Mouse (Mus musculus) MEL (cell line): Measurements from ENCODE around the gene Krt88. TPM values are rescaled to one million over a fixed set of nuclear protein-coding genes. Genes with fewer than 3 reads are reported as not detected.

ENCODE experiments used
- DNase-seq: peaks from one replicate; pipeline ENCODE4 v3.0.0; 2011; ENCODE audit warnings: low read depth, low spot score
- H3K27ac ChIP-seq: 2 replicates; pipeline ENCODE4 v1.5.1; 2012; ENCODE audit warnings: low read depth, mild to moderate bottlenecking, control low read depth, low read length, moderate library complexity; ENCODE audit not compliant: control insufficient read depth
- H3K27me3 ChIP-seq, 2 experiments: fragments of 150-350 bp in 1 of 2; sonication (generic) in 1 of 2; 2 replicates each; pipeline ENCODE4 v1.6.1; 2012; ENCODE audit warnings: low read length in 2 of 2, mild to moderate bottlenecking in 2 of 2, improper control_type of control experiment in 1 of 2, moderate library complexity in 1 of 2; ENCODE audit not compliant: insufficient read depth in 2 of 2, control insufficient read depth in 1 of 2
- H3K36me3 ChIP-seq, 2 experiments: 2 replicates each; pipeline ENCODE4 v1.6.1; 2012 to 2014; ENCODE audit warnings: low read length in 2 of 2, improper control_type of control experiment in 1 of 2, inconsistent platforms in 1 of 2, mild to moderate bottlenecking in 1 of 2; ENCODE audit not compliant: insufficient read depth in 2 of 2, control insufficient read depth in 1 of 2
- H3K4me1 ChIP-seq, 2 experiments: fragments of 150-350 bp in 1 of 2; sonication (generic) in 1 of 2; 2 replicates each; pipeline ENCODE4 v1.6.1; 2012; ENCODE audit warnings: low read length in 2 of 2, improper control_type of control experiment in 1 of 2, mild to moderate bottlenecking in 1 of 2; ENCODE audit not compliant: insufficient read depth in 2 of 2, control insufficient read depth in 1 of 2
- H3K4me3 ChIP-seq, 2 experiments: fragments of 150-350 bp in 1 of 2; sonication (generic) in 1 of 2; 2 replicates each; pipeline ENCODE4 v1.5.1; 2012; ENCODE audit warnings: low read depth in 2 of 2, low read length in 2 of 2, mild to moderate bottlenecking in 2 of 2, moderate library complexity in 2 of 2, control low read depth in 1 of 2, improper control_type of control experiment in 1 of 2; ENCODE audit not compliant: control insufficient read depth in 1 of 2, insufficient read depth in 1 of 2
- H3K79me2 ChIP-seq: 2 replicates; pipeline ENCODE4 v1.6.1; 2012; ENCODE audit warnings: mild to moderate bottlenecking, low read length, moderate library complexity; ENCODE audit not compliant: control insufficient read depth, poor library complexity, insufficient read depth
- H3K9ac ChIP-seq: 2 replicates; pipeline ENCODE4 v1.6.1; 2012; ENCODE audit warnings: low read depth, mild to moderate bottlenecking, control low read depth, low read length, moderate library complexity; ENCODE audit not compliant: control insufficient read depth, poor library complexity, severe bottlenecking
- H3K9me3 ChIP-seq: fragments of 150-350 bp; sonication (generic); replicated peaks from 2 replicates; pipeline ENCODE4 v1.6.1; 2012; ENCODE audit warnings: mild to moderate bottlenecking, low read length, improper control_type of control experiment, moderate library complexity; ENCODE audit not compliant: insufficient read depth
- CHD1 ChIP-seq: IDR thresholded peaks from 2 replicates; pipeline ENCODE4 v1.6.1; 2012; ENCODE audit warnings: low read depth, mild to moderate bottlenecking, inconsistent platforms, low read length, improper control_type of control experiment
- CTCF ChIP-seq, 3 experiments: IDR thresholded peaks in 2 of 3; conservative IDR thresholded peaks in 1 of 3; 2 replicates each; pipeline ENCODE4 v1.5.1; 2011 to 2012; ENCODE audit warnings: low read length in 3 of 3, low read depth in 2 of 3, mild to moderate bottlenecking in 2 of 3, improper control_type of control experiment in 1 of 3, inconsistent platforms in 1 of 3, mixed read lengths in 1 of 3, moderate library complexity in 1 of 3; ENCODE audit not compliant: control insufficient read depth in 1 of 3, insufficient read depth in 1 of 3, poor library complexity in 1 of 3, severe bottlenecking in 1 of 3
- ELF1 ChIP-seq: IDR thresholded peaks from 2 replicates; pipeline ENCODE4 v1.6.1; 2014; ENCODE audit warnings: low read depth, mild to moderate bottlenecking, inconsistent platforms, low read length, improper control_type of control experiment, moderate library complexity
- EP300 ChIP-seq, 2 experiments: IDR thresholded peaks; 2 replicates each; pipeline ENCODE4 v1.6.1; 2011; ENCODE audit warnings: improper control_type of control experiment in 2 of 2, low read length in 2 of 2, low read depth in 1 of 2, mild to moderate bottlenecking in 1 of 2
- HCFC1 ChIP-seq: IDR thresholded peaks from 2 replicates; pipeline ENCODE4 v1.6.1; 2012; ENCODE audit warnings: low read depth, mild to moderate bottlenecking, inconsistent platforms, low read length, improper control_type of control experiment, moderate library complexity
- KAT2A ChIP-seq: conservative IDR thresholded peaks from 2 replicates; pipeline ENCODE4 v1.6.1; 2012; ENCODE audit warnings: low read depth, low read length, improper control_type of control experiment, inconsistent platforms
- MAFK ChIP-seq: IDR thresholded peaks from 2 replicates; pipeline ENCODE4 v1.6.1; 2011; ENCODE audit warnings: low read depth, mild to moderate bottlenecking, low read length, improper control_type of control experiment, borderline replicate concordance
- MEF2A ChIP-seq: IDR thresholded peaks from 2 replicates; pipeline ENCODE4 v1.6.1; 2014; ENCODE audit warnings: low read depth, mild to moderate bottlenecking, inconsistent platforms, low read length, improper control_type of control experiment; ENCODE audit not compliant: poor library complexity, insufficient replicate concordance, severe bottlenecking; ENCODE audit errors: extremely low read depth
- MXI1 ChIP-seq: IDR thresholded peaks from 2 replicates; pipeline ENCODE4 v1.6.1; 2011; ENCODE audit warnings: mild to moderate bottlenecking, low read depth, low read length, improper control_type of control experiment
- MYC ChIP-seq: IDR thresholded peaks from 2 replicates; pipeline ENCODE4 v1.6.1; 2011; ENCODE audit warnings: low read depth, mild to moderate bottlenecking, low read length, improper control_type of control experiment, moderate library complexity
- NELFE ChIP-seq: IDR thresholded peaks from 2 replicates; pipeline ENCODE4 v1.6.1; 2011; ENCODE audit warnings: low read depth, low read length, improper control_type of control experiment
- POLR2A ChIP-seq, 2 experiments: IDR thresholded peaks; 2 replicates each; pipeline ENCODE4 v1.6.1; 2011 to 2012; ENCODE audit warnings: low read length in 2 of 2, mild to moderate bottlenecking in 2 of 2, control low read depth in 1 of 2, improper control_type of control experiment in 1 of 2, low read depth in 1 of 2, moderate library complexity in 1 of 2; ENCODE audit not compliant: control insufficient read depth in 1 of 2, insufficient read depth in 1 of 2, poor library complexity in 1 of 2
- POLR2AphosphoS2 ChIP-seq: IDR thresholded peaks from 2 replicates; pipeline ENCODE4 v1.6.1; 2011; ENCODE audit warnings: low read length, improper control_type of control experiment
- RCOR1 ChIP-seq: IDR thresholded peaks from 2 replicates; pipeline ENCODE4 v1.6.1; 2012; ENCODE audit warnings: low read depth, mild to moderate bottlenecking, inconsistent platforms, low read length, improper control_type of control experiment
- SMC3 ChIP-seq: IDR thresholded peaks from 2 replicates; pipeline ENCODE4 v1.6.1; 2011; ENCODE audit warnings: low read depth, low read length, improper control_type of control experiment
- TBP ChIP-seq: IDR thresholded peaks from 2 replicates; pipeline ENCODE4 v1.8.0; 2011; ENCODE audit warnings: low read depth, low read length, improper control_type of control experiment
- TCF12 ChIP-seq: IDR thresholded peaks from 2 replicates; pipeline ENCODE4 v1.6.1; 2014; ENCODE audit warnings: low read depth, mild to moderate bottlenecking, inconsistent platforms, low read length, improper control_type of control experiment, moderate library complexity
- UBTF ChIP-seq: IDR thresholded peaks from 2 replicates; pipeline ENCODE4 v1.6.1; 2012; ENCODE audit warnings: low read depth, mild to moderate bottlenecking, inconsistent platforms, low read length, improper control_type of control experiment, moderate library complexity, borderline replicate concordance; ENCODE audit not compliant: insufficient read depth
- USF1 ChIP-seq: IDR thresholded peaks from 2 replicates; pipeline ENCODE4 v1.6.1; 2014; ENCODE audit warnings: low read depth, mild to moderate bottlenecking, inconsistent platforms, low read length, improper control_type of control experiment, moderate library complexity
- ZKSCAN1 ChIP-seq: IDR thresholded peaks from 2 replicates; pipeline ENCODE4 v1.6.1; 2012; ENCODE audit warnings: low read depth, mild to moderate bottlenecking, inconsistent platforms, low read length, improper control_type of control experiment, moderate library complexity
- ZMIZ1 ChIP-seq: IDR thresholded peaks from 2 replicates; pipeline ENCODE4 v1.6.1; 2012; ENCODE audit warnings: low read depth, mild to moderate bottlenecking, inconsistent platforms, low read length, improper control_type of control experiment, moderate library complexity
- polyA plus RNA-seq, 2 experiments: library from polyadenylated mRNA; stranded (reverse) in 1 of 2; unstranded in 1 of 2; fragments of >175 nt in 1 of 2; fragments of >200 nt in 1 of 2; gene quantifications; 2 replicates each; pipeline versions ENCODE4 v1.2.1 to v1.2.4; 2012; ENCODE audit warnings: low replicate concordance in 2 of 2, low read depth in 1 of 2; ENCODE audit not compliant: insufficient read length in 2 of 2, insufficient read depth in 1 of 2, missing spikeins in 1 of 2
- total RNA-seq: library from RNA; depleted of rRNA; stranded (reverse); fragments of 300-350 nt; gene quantifications from 2 replicates; pipeline ENCODE4 v1.2.3, GENCODE M21; 2012

Gene Krt88
- total and polyA plus RNA-seq, 3 experiments = not detected

- Histone ChIP-seq H3K36me3 (no peaks in the 10 kb centered on the region), H3K27me3 (peaks cover 0 to 2% of the 10 kb centered on the region in 2 experiments; a peak in 1 of 4 replicates), H3K9me3 (no peaks in the 10 kb centered on the region), H3K79me2 (no peaks in the 10 kb centered on the region), H3K4me3 (no peak within 1 kb of the TSS), H3K27ac (no peak within 1 kb of the TSS), H3K4me1 (no peaks in the 10 kb centered on the region), H3K9ac (no peak within 1 kb of the TSS)
- TF ChIP-seq ZMIZ1 = no peak
- no peak for TF ChIP-seq MAFK
- no peak for TF ChIP-seq HCFC1
- no peak for TF ChIP-seq ZKSCAN1
- TF ChIP-seq CHD1 = no peak
- DNase-seq = no peak
These were observed 16.1 kb downstream of the Krt88 start, which contains the start of gene Krt81 for GRCm38 (mm10) chr15:101463651-101464050. TSS of gene Krt81 (minus strand) at chr15:101463751.

- no peak for DNase-seq
- Histone ChIP-seq H3K36me3 (no peaks in the 10 kb centered on the region), H3K4me1 (no peaks in the 10 kb centered on the region), H3K79me2 (no peaks in the 10 kb centered on the region), H3K27me3 (peaks cover 0 to 2% of the 10 kb centered on the region in 2 experiments; a peak in 1 of 4 replicates), H3K4me3 (no peak overlapping the region), H3K9me3 (no peaks in the 10 kb centered on the region), H3K27ac (no peak overlapping the region), H3K9ac (no peak overlapping the region)
- TF ChIP-seq KAT2A (no peak), TBP (no peak), TCF12 (no peak), NELFE (no peak), MEF2A (no peak), MAFK (no peak), CTCF (IDR thresholded peaks at IDR 0.05 in 2 of 3, conservative IDR thresholded peaks at IDR 0.05 in 1 of 3; ENCODE audit: control insufficient read depth in 1 of 3, insufficient read depth in 1 of 3, low read depth in 2 of 3, low read length in 3 of 3, poor library complexity in 1 of 3, severe bottlenecking in 1 of 3) (no peak), UBTF (no peak), HCFC1 (no peak), POLR2A (IDR thresholded peaks at IDR 0.05; ENCODE audit: control insufficient read depth in 1 of 2, insufficient read depth in 1 of 2, low read depth in 1 of 2, low read length in 2 of 2, poor library complexity in 1 of 2) (no peak), USF1 (no peak), MYC (no peak), MXI1 (no peak), SMC3 (no peak), POLR2AphosphoS2 (no peak), EP300 (IDR thresholded peaks at IDR 0.05; ENCODE audit: low read depth in 1 of 2, low read length in 2 of 2) (no peak), ZMIZ1 (no peak), RCOR1 (no peak), ELF1 (no peak)
These were observed 21.5 kb downstream of the Krt88 start for GRCm38 (mm10) chr15:101469093-101469492.
